Mouse (Mus musculus) CH12.LX (cell line): ENCODE results near the gene Sarnp. TPM values are rescaled to one million over a fixed set of nuclear protein-coding genes. Genes with fewer than 3 reads are reported as not detected.

Experiments used
- DNase-seq: peaks from one replicate; pipeline ENCODE4 v3.0.0-alpha.2; 2013; ENCODE audit errors: extremely low read depth
- H3K27ac ChIP-seq: 2 replicates; pipeline ENCODE4 v1.5.1; 2012; ENCODE audit warnings: low read depth, mild to moderate bottlenecking, control low read depth, moderate library complexity; ENCODE audit not compliant: insufficient read depth
- H3K27me3 ChIP-seq: replicated peaks from 2 replicates; pipeline ENCODE3; 2012; ENCODE audit warnings: inconsistent platforms
- H3K36me3 ChIP-seq, 2 experiments: replicated peaks in 1 of 2; 2 replicates each; pipeline versions ENCODE3 to v1.6.1; 2012; ENCODE audit warnings: inconsistent platforms in 1 of 2, low read length in 1 of 2, mild to moderate bottlenecking in 1 of 2, mixed read lengths in 1 of 2, moderate library complexity in 1 of 2; ENCODE audit not compliant: control insufficient read depth in 1 of 2, insufficient read depth in 1 of 2
- H3K4me1 ChIP-seq, 2 experiments: 2 replicates each; pipeline ENCODE4 v1.6.1; 2012; ENCODE audit warnings: inconsistent platforms in 1 of 2, moderate library complexity in 1 of 2; ENCODE audit not compliant: insufficient read depth in 2 of 2, control insufficient read depth in 1 of 2
- H3K4me2 ChIP-seq: 2 replicates; pipeline ENCODE4 v1.6.1; 2012; ENCODE audit warnings: low read depth, mild to moderate bottlenecking, control low read depth; ENCODE audit not compliant: poor library complexity, insufficient read depth, severe bottlenecking
- H3K4me3 ChIP-seq, 3 experiments: fragments of 150-350 bp in 1 of 3; sonication (generic) in 1 of 3; replicated peaks in 1 of 3; 2 replicates each; pipeline versions ENCODE3 to v1.5.1; 2011 to 2012; ENCODE audit warnings: low read depth in 2 of 3, low read length in 2 of 3, mild to moderate bottlenecking in 2 of 3, moderate library complexity in 2 of 3, control low read depth in 1 of 3, improper control_type of control experiment in 1 of 3, inconsistent platforms in 1 of 3, mixed read lengths in 1 of 3; ENCODE audit not compliant: poor library complexity in 1 of 3
- H3K79me2 ChIP-seq: replicated peaks from 2 replicates; pipeline ENCODE4 v1.6.1; 2012; ENCODE audit warnings: mild to moderate bottlenecking, moderate library complexity; ENCODE audit not compliant: control insufficient read depth, poor library complexity, insufficient read depth, severe bottlenecking; ENCODE audit errors: extremely low read depth
- H3K9ac ChIP-seq: 2 replicates; pipeline ENCODE4 v1.6.1; 2012; ENCODE audit warnings: low read depth, mild to moderate bottlenecking, control low read depth, moderate library complexity; ENCODE audit not compliant: insufficient read depth
- H3K9me3 ChIP-seq: replicated peaks from 2 replicates; pipeline ENCODE3; 2012; ENCODE audit warnings: low read length, inconsistent platforms, mixed read lengths
- BHLHE40 ChIP-seq: IDR thresholded peaks from 2 replicates; pipeline ENCODE4 v1.6.1; 2011; ENCODE audit warnings: mild to moderate bottlenecking, low read depth, low read length, improper control_type of control experiment
- CHD2 ChIP-seq: IDR thresholded peaks from 2 replicates; pipeline ENCODE4 v1.6.1; 2011; ENCODE audit warnings: low read length, improper control_type of control experiment
- EP300 ChIP-seq: IDR thresholded peaks from 2 replicates; pipeline ENCODE4 v1.6.1; 2011; ENCODE audit warnings: low read length, improper control_type of control experiment
- ETS1 ChIP-seq: conservative IDR thresholded peaks from 2 replicates; pipeline ENCODE4 v1.6.1; 2012; ENCODE audit warnings: low read depth, mild to moderate bottlenecking, inconsistent platforms, low read length, improper control_type of control experiment, moderate library complexity
- MAFK ChIP-seq: IDR thresholded peaks from 2 replicates; pipeline ENCODE4 v1.6.1; 2011; ENCODE audit warnings: low read length, improper control_type of control experiment; ENCODE audit not compliant: insufficient replicate concordance
- MAX ChIP-seq: IDR thresholded peaks from 2 replicates; pipeline ENCODE4 v1.6.1; 2011; ENCODE audit warnings: low read length, improper control_type of control experiment
- MEF2A ChIP-seq: IDR thresholded peaks from 2 replicates; pipeline ENCODE4 v1.6.1; 2014; ENCODE audit warnings: low read depth, mild to moderate bottlenecking, inconsistent platforms, low read length, improper control_type of control experiment, borderline replicate concordance
- MXI1 ChIP-seq: IDR thresholded peaks from 2 replicates; pipeline ENCODE4 v1.6.1; 2011; ENCODE audit warnings: mild to moderate bottlenecking, low read depth, low read length, improper control_type of control experiment
- MYC ChIP-seq: IDR thresholded peaks from 2 replicates; pipeline ENCODE4 v1.6.1; 2011; ENCODE audit warnings: low read depth, mild to moderate bottlenecking, improper control_type of control experiment, low read length
- NRF1 ChIP-seq: IDR thresholded peaks from 2 replicates; pipeline ENCODE4 v1.6.1; 2014; ENCODE audit warnings: low read depth, mild to moderate bottlenecking, inconsistent platforms, low read length, improper control_type of control experiment, moderate library complexity
- PAX5 ChIP-seq: IDR thresholded peaks from 2 replicates; pipeline ENCODE4 v1.6.1; 2012; ENCODE audit warnings: low read length, inconsistent platforms, mixed read lengths
- POLR2AphosphoS2 ChIP-seq: IDR thresholded peaks from 2 replicates; pipeline ENCODE4 v1.6.1; 2011; ENCODE audit warnings: low read depth, low read length, improper control_type of control experiment
- RCOR1 ChIP-seq: conservative IDR thresholded peaks from 2 replicates; pipeline ENCODE4 v1.6.1; 2012; ENCODE audit warnings: low read depth, mild to moderate bottlenecking, inconsistent platforms, low read length, improper control_type of control experiment
- TBP ChIP-seq: conservative IDR thresholded peaks from 2 replicates; pipeline ENCODE4 v1.6.1; 2011; ENCODE audit warnings: low read depth, low read length, improper control_type of control experiment
- TCF12 ChIP-seq: IDR thresholded peaks from 2 replicates; pipeline ENCODE4 v1.6.1; 2014; ENCODE audit warnings: low read depth, mild to moderate bottlenecking, inconsistent platforms, low read length, improper control_type of control experiment
- USF2 ChIP-seq: conservative IDR thresholded peaks from 2 replicates; pipeline ENCODE4 v1.6.1; 2011; ENCODE audit warnings: low read depth, low read length, improper control_type of control experiment
- ZC3H11A ChIP-seq: IDR thresholded peaks from 2 replicates; pipeline ENCODE4 v1.6.1; 2012; ENCODE audit warnings: low read depth, mild to moderate bottlenecking, inconsistent platforms, low read length, improper control_type of control experiment
- ZKSCAN1 ChIP-seq: IDR thresholded peaks from 2 replicates; pipeline ENCODE4 v1.6.1; 2012; ENCODE audit warnings: low read depth, inconsistent platforms, low read length, improper control_type of control experiment, borderline replicate concordance
- ZNF384 ChIP-seq: IDR thresholded peaks from 2 replicates; pipeline ENCODE4 v1.6.1; 2012; ENCODE audit warnings: low read depth, low read length, improper control_type of control experiment, inconsistent platforms
- dilution Hi-C: fragments of 300-500 bp; cut with MboI; formaldehyde crosslinking; loops from 2 replicates; pipeline ENCODE4 v1.14.3; 2020; ENCODE audit warnings: low sequenced_read_pairs; ENCODE audit not compliant: extremely low pct_unique_long_range_greater_than_20kb, extremely low pct_ligation_motif_present
- in situ Hi-C: fragments of 300-500 bp; cut with MboI; formaldehyde crosslinking; loops from 3 replicates; pipeline ENCODE4 v1.14.3; 2019; ENCODE audit warnings: low sequenced_read_pairs, low pct_ligation_motif_present, low pct_unique_long_range_greater_than_20kb, mixed read lengths
- polyA plus RNA-seq: library from polyadenylated mRNA; unstranded; fragments of >175 nt; gene quantifications from 2 replicates; pipeline ENCODE4 v1.2.1, GENCODE M21; 2012; ENCODE audit warnings: low read depth; ENCODE audit not compliant: insufficient read length
- total RNA-seq, 2 experiments: library from RNA; depleted of rRNA; stranded (reverse); fragments of 300-350 nt in 1 of 2; fragments of >200 nt in 1 of 2; gene quantifications; 2 replicates each; pipeline ENCODE4 v1.2.3; 2012 to 2014

Sarnp gene
- total and polyA plus RNA-seq, 3 experiments = 75.4 to 283 (median 170) TPM

DNA sequence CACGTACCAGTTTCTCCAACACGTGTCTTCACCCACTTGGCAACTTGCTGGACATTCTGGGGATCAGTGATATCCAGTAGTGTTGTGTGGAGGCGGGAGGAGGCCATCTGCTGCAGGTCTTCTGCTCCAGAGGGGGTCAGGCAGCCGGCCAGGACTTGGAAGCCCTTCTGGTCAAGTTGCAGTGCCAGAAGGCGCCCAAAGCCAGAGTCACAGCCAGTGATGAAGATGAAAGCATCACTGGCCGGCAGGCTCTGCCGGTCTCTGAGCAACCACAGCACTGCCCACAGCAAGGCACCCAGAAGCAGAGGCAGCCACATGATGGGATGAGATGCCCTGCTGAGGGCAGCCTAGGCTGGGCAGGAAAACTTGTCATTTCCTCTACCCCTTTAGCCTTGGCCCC lies 101.1 kb downstream of the Sarnp start:
- in situ Hi-C loops = no loop called here
- H3K4me2 ChIP-seq = no peak overlapping the region
- no peaks in the 10 kb centered on the region for H3K27me3 ChIP-seq
- H3K9ac ChIP-seq = no peak overlapping the region
- no peaks in the 10 kb centered on the region for H3K79me2 ChIP-seq
- DNase-seq = no peak
- H3K4me1 ChIP-seq = peaks cover 10 to 14% of the 10 kb centered on the region in 2 experiments
- H3K9me3 ChIP-seq = no peaks in the 10 kb centered on the region
- dilution Hi-C loops = no loop called here
- TF ChIP-seq MYC = no peak
- TF ChIP-seq RCOR1 = no peak
- no peak for TF ChIP-seq MXI1
- TF ChIP-seq MAX = no peak
- TF ChIP-seq POLR2AphosphoS2 = no peak
- no peak for TF ChIP-seq EP300
- no peak for TF ChIP-seq CHD2
- no peak for TF ChIP-seq NRF1
- no peak for TF ChIP-seq USF2
- TF ChIP-seq MAFK = no peak
- TF ChIP-seq, all 38 proteins: peak for 0
- H3K36me3 ChIP-seq = peaks cover 11 to 48% of the 10 kb centered on the region in 2 experiments
- H3K27ac ChIP-seq = no peak overlapping the region
- no peak overlapping the region for H3K4me3 ChIP-seq

DNA sequence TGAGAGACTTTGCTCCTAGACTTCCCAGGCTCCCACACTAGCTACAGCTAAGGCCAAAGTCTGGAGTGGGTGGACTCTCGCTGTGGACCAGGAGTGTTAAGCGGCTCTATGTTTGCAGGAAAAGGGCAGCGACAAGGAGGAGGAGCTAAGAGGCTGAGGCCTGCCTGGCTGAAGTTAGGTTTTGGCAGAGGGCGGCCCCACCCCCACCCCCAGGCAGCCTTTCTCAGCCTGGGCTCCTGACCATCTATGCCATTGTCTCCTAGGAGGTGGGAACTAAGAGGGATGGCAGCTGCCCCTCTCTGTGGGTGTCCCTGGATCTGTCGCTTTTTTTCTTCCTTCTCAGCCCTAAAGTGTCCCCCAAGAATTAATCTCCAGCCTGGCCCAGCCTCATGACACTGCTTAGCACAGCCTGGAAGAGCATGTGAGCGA lies 102.1 kb downstream of the Sarnp start:
- no peaks in the 10 kb centered on the region for H3K9me3 ChIP-seq
- H3K79me2 ChIP-seq = no peaks in the 10 kb centered on the region
- H3K27ac ChIP-seq = no peak overlapping the region
- H3K4me1 ChIP-seq = peaks cover 6 to 20% of the 10 kb centered on the region in 2 experiments
- no peak overlapping the region for H3K4me3 ChIP-seq
- TF ChIP-seq ZC3H11A (no peak), BHLHE40 (no peak), CHD2 (no peak), TBP (no peak), EP300 (no peak), MEF2A (no peak), ZKSCAN1 (no peak), TCF12 (no peak), MAX (no peak), MYC (no peak), PAX5 (no peak), RCOR1 (no peak), ZNF384 (no peak), ETS1 (no peak)
- TF ChIP-seq, all 38 proteins: peak for 0
- Histone ChIP-seq H3K4me2 (no peak overlapping the region), H3K27me3 (no peaks in the 10 kb centered on the region), H3K9ac (no peak overlapping the region), H3K36me3 (peaks cover 11 to 48% of the 10 kb centered on the region in 2 experiments)
- in situ Hi-C loops (no loop called here), dilution Hi-C loops (no loop called here)
- no peak for DNase-seq
